Mouse (Mus musculus): Measurements from ENCODE around the gene Rgs8. TPM values are rescaled to one million over a fixed set of nuclear protein-coding genes. Genes with fewer than 3 reads are reported as not detected.

The Rgs8 gene
- total and polyA plus RNA-seq, 3 experiments = not detected

DNA sequence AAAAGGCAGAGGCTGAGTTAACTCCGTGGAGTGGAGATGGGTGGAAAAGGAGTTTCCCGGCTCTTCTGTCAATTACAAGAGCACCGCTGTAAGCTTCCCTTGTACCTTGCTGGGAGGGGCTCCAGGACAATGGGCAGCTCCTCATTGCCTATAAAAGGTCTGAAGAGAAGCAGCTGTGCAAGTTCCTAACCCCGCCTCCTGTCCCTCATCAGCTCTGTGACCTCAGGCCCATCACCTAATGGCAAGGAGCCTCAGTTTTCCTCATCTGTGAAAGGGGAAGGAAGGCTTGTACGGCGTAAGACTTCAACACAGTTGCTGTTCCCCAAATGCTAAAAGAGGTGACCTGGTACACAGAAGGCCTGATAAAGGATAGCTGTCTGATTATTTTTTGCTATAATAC lies 24.8 kb downstream of the Rgs8 start:
- in situ Hi-C loops (cut with MboI; ENCODE audit: low pct_ligation_motif_present, low pct_unique_long_range_greater_than_20kb, low sequenced_read_pairs) (no loop called here), dilution Hi-C loops (cut with MboI; ENCODE audit: extremely low pct_ligation_motif_present, extremely low pct_unique_long_range_greater_than_20kb, low sequenced_read_pairs) (no loop called here)
- Histone ChIP-seq H3K9ac (ENCODE audit: insufficient read depth, low read depth) (no peak overlapping the region), H3K27me3 (replicated peaks) (peaks cover 3% of the 10 kb centered on the region), H3K4me1 (ENCODE audit: control insufficient read depth in 1 of 2, insufficient read depth in 2 of 2) (peaks cover 3 to 18% of the 10 kb centered on the region in 2 experiments), H3K36me3 (replicated peaks in 1 of 2; ENCODE audit: control insufficient read depth in 1 of 2, insufficient read depth in 1 of 2, low read length in 1 of 2) (no peaks in the 10 kb centered on the region), H3K4me2 (ENCODE audit: insufficient read depth, low read depth, poor library complexity, severe bottlenecking) (no peak overlapping the region), H3K79me2 (replicated peaks; ENCODE audit: control insufficient read depth, extremely low read depth, insufficient read depth, poor library complexity, severe bottlenecking) (no peaks in the 10 kb centered on the region), H3K9me3 (replicated peaks; ENCODE audit: low read length) (no peaks in the 10 kb centered on the region), H3K27ac (ENCODE audit: insufficient read depth, low read depth) (no peak overlapping the region), H3K4me3 (replicated peaks in 1 of 3; ENCODE audit: low read depth in 2 of 3, low read length in 2 of 3, poor library complexity in 1 of 3) (no peak overlapping the region)
- DNase-seq (ENCODE audit: extremely low read depth) = no peak
- TF ChIP-seq JUND (conservative IDR thresholded peaks at IDR 0.05; ENCODE audit: low read depth, low read length) (no peak), MAFK (IDR thresholded peaks at IDR 0.05; ENCODE audit: insufficient replicate concordance, low read length) (no peak), IRF4 (IDR thresholded peaks at IDR 0.05; ENCODE audit: low read depth, low read length) (no peak), CHD2 (IDR thresholded peaks at IDR 0.05; ENCODE audit: low read length) (no peak), ZNF384 (IDR thresholded peaks at IDR 0.05; ENCODE audit: low read depth, low read length) (no peak), ZC3H11A (IDR thresholded peaks at IDR 0.05; ENCODE audit: low read depth, low read length) (no peak), TBP (conservative IDR thresholded peaks at IDR 0.05; ENCODE audit: low read depth, low read length) (no peak), MYC (IDR thresholded peaks at IDR 0.05; ENCODE audit: low read depth, low read length) (no peak), MEF2A (IDR thresholded peaks at IDR 0.05; ENCODE audit: borderline replicate concordance, low read depth, low read length) (no peak), POLR2A (IDR thresholded peaks at IDR 0.05; ENCODE audit: low read depth, low read length) (no peak), NELFE (IDR thresholded peaks at IDR 0.05; ENCODE audit: low read depth, low read length) (no peak), BHLHE40 (IDR thresholded peaks at IDR 0.05; ENCODE audit: low read depth, low read length) (no peak), CHD1 (IDR thresholded peaks at IDR 0.05; ENCODE audit: low read depth, low read length) (no peak), PAX5 (IDR thresholded peaks at IDR 0.05; ENCODE audit: low read length) (no peak), ELF1 (IDR thresholded peaks at IDR 0.05; ENCODE audit: low read depth, low read length) (no peak)

DNA sequence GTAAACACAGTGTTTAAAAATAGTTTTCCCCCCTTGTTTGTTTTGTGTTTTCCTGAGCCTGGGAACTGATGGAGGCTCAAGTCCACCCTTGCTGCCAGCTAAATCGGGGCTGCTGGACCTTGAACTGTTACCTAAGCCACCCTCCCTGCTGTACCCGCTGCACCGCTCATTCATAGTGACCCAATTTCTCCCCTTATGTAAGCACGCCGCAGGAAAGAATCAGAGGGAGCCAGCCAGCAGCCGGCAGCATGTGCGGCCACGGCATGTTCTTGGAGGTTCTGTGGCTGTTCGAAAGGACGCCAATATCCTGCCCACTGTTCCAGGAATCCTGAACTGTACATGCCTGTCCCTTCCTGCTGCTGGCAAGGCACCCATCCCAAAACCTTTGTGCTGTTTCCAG lies 26.3 kb downstream of the Rgs8 start:
- H3K27ac ChIP-seq (ENCODE audit: insufficient read depth, low read depth) = no peak overlapping the region
- dilution Hi-C loops (cut with MboI; ENCODE audit: extremely low pct_ligation_motif_present, extremely low pct_unique_long_range_greater_than_20kb, low sequenced_read_pairs) = no loop called here

More for the DNA sequence above, 26.3 kb downstream of the Rgs8 start:
- peaks cover 3 to 18% of the 10 kb centered on the region in 2 experiments for H3K4me1 ChIP-seq (ENCODE audit: control insufficient read depth in 1 of 2, insufficient read depth in 2 of 2)
- no peak for TF ChIP-seq JUND (conservative IDR thresholded peaks at IDR 0.05; ENCODE audit: low read depth, low read length)
- TF ChIP-seq CHD1 (IDR thresholded peaks at IDR 0.05; ENCODE audit: low read depth, low read length) = no peak
- TF ChIP-seq SMC3 (IDR thresholded peaks at IDR 0.05; ENCODE audit: low read depth, low read length) = no peak
- TF ChIP-seq MXI1 (IDR thresholded peaks at IDR 0.05; ENCODE audit: low read depth, low read length) = no peak
- TF ChIP-seq JUN (IDR thresholded peaks at IDR 0.05; ENCODE audit: insufficient read depth, low read depth, low read length) = no peak
- no peak for DNase-seq (ENCODE audit: extremely low read depth)
- H3K4me2 ChIP-seq (ENCODE audit: insufficient read depth, low read depth, poor library complexity, severe bottlenecking) = no peak overlapping the region
- H3K9ac ChIP-seq (ENCODE audit: insufficient read depth, low read depth) = no peak overlapping the region
- no peak overlapping the region for H3K4me3 ChIP-seq (replicated peaks in 1 of 3; ENCODE audit: low read depth in 2 of 3, low read length in 2 of 3, poor library complexity in 1 of 3)
- H3K9me3 ChIP-seq (replicated peaks; ENCODE audit: low read length) = no peaks in the 10 kb centered on the region
- no peaks in the 10 kb centered on the region for H3K36me3 ChIP-seq (replicated peaks in 1 of 2; ENCODE audit: control insufficient read depth in 1 of 2, insufficient read depth in 1 of 2, low read length in 1 of 2)
- no peaks in the 10 kb centered on the region for H3K79me2 ChIP-seq (replicated peaks; ENCODE audit: control insufficient read depth, extremely low read depth, insufficient read depth, poor library complexity, severe bottlenecking)
- H3K27me3 ChIP-seq (replicated peaks) = peaks cover 3% of the 10 kb centered on the region
- in situ Hi-C loops (cut with MboI; ENCODE audit: low pct_ligation_motif_present, low pct_unique_long_range_greater_than_20kb, low sequenced_read_pairs) = no loop called here
